14 mouse cellular contexts compared by ENCODE assay signal in genomic region chr5:122756680-122757079, GRCm38 (mm10). TPM values are rescaled to one million over a fixed set of nuclear protein-coding genes. Genes with fewer than 3 reads are reported as not detected.
DNase-seq lines count a peak whose midpoint lies in the region; ATAC-seq and TF ChIP-seq lines count a peak whose summit lies in the region.
"Had no signal": no experiment of that assay in that cellular context is flagged by ENCODE, and none has a peak within 500 bp of the region (broad histone marks: within the 10 kb centered on the region; RNA-seq: fewer than 3 reads in every experiment).

No protein-coding gene starts in this region.

- H3K4me3 ChIP-seq in gastrocnemius, adult 2 months, result no peak overlapping the region
- no peak overlapping the region for H3K4me3 ChIP-seq in hindbrain, embryonic 14.5 days (replicated peaks; ENCODE audit: low read length)
- H3K4me3 ChIP-seq in intestine, postnatal 0 days (ENCODE audit: low read depth, low read length), result no peak overlapping the region
- no peak overlapping the region for H3K4me3 ChIP-seq in hindbrain, embryonic 10.5 days
- H3K4me3 ChIP-seq: forebrain, embryonic 12.5 days; limb, embryonic 12.5 days had no signal

- DNase-seq in heart, adult 18-20 months, result peak; percentile 77 to 80
- DNase-seq in heart, adult 9 months (ENCODE audit: low spot score in 2 of 2), result no peak
- peak; percentile 35 for DNase-seq in ovary, postnatal 36 days (ENCODE audit: low spot score)
- no peak for DNase-seq in ovary, adult 18-20 months (ENCODE audit: low spot score)
- DNase-seq in gastrocnemius, adult 2 months, result peak; percentile 89
- DNase-seq in hindbrain, embryonic 14.5 days (ENCODE audit: low spot score), result no peak
- no peak for DNase-seq in hindbrain, embryonic 10.5 days (ENCODE audit: low spot score)
- DNase-seq: B cell, adult 2 months; lung, postnatal 10 days; thymus, postnatal 36 days had no signal

- H3K9ac ChIP-seq in hindbrain, embryonic 14.5 days, result no peak overlapping the region
- H3K9ac ChIP-seq in intestine, postnatal 0 days (ENCODE audit: low read depth, low read length), result no peak overlapping the region
- H3K9ac ChIP-seq: forebrain, embryonic 12.5 days; limb, embryonic 12.5 days had no signal

- no peaks in the 10 kb centered on the region for H3K4me1 ChIP-seq in hindbrain, embryonic 14.5 days (replicated peaks; ENCODE audit: control insufficient read depth, insufficient read depth, low read length)
- no peaks in the 10 kb centered on the region for H3K4me1 ChIP-seq in intestine, postnatal 0 days (replicated peaks; ENCODE audit: control insufficient read depth, insufficient read depth, low read length)
- no peaks in the 10 kb centered on the region for H3K4me1 ChIP-seq in hindbrain, embryonic 10.5 days (replicated peaks)
- H3K4me1 ChIP-seq: forebrain, embryonic 12.5 days; limb, embryonic 12.5 days had no signal

- no peak overlapping the region for H3K4me2 ChIP-seq in hindbrain, embryonic 14.5 days (replicated peaks)
- no peak overlapping the region for H3K4me2 ChIP-seq in intestine, postnatal 0 days (replicated peaks; ENCODE audit: low read depth)
- H3K4me2 ChIP-seq: forebrain, embryonic 12.5 days; limb, embryonic 12.5 days had no signal

- ATAC-seq in hindbrain, embryonic 14.5 days (ENCODE audit: low FRiP score), result no peak
- ATAC-seq in intestine, postnatal 0 days, result no peak

- WGBS in hindbrain, embryonic 14.5 days, result 84% methylated on average over 7 of the region's 7 CpGs
- WGBS in intestine, postnatal 0 days, result 87% methylated on average over 7 of the region's 7 CpGs
- WGBS in hindbrain, embryonic 10.5 days, result 91% methylated on average over 7 of the region's 7 CpGs

- no peaks in the 10 kb centered on the region for H3K27me3 ChIP-seq in hindbrain, embryonic 14.5 days (ENCODE audit: control insufficient read depth, insufficient read depth, low read length)
- no peaks in the 10 kb centered on the region for H3K27me3 ChIP-seq in intestine, postnatal 0 days (replicated peaks; ENCODE audit: control insufficient read depth, insufficient read depth, low read length)
- no peaks in the 10 kb centered on the region for H3K27me3 ChIP-seq in hindbrain, embryonic 10.5 days (ENCODE audit: insufficient read depth, poor library complexity, severe bottlenecking)
- H3K27me3 ChIP-seq: forebrain, embryonic 12.5 days; limb, embryonic 12.5 days had no signal

- intact Hi-C loops in gastrocnemius, adult 2 months (cut with DNase I), result no loop called here

- H3K36me3 ChIP-seq in hindbrain, embryonic 14.5 days (replicated peaks; ENCODE audit: control insufficient read depth, insufficient read depth), result peaks cover 65% of the 10 kb centered on the region
- H3K36me3 ChIP-seq in intestine, postnatal 0 days (ENCODE audit: control insufficient read depth, insufficient read depth), result peaks cover 12% of the 10 kb centered on the region; the same call in 1 of the 2 replicates
- H3K36me3 ChIP-seq in hindbrain, embryonic 10.5 days, result peaks cover 55% of the 10 kb centered on the region

- no peaks in the 10 kb centered on the region for H3K9me3 ChIP-seq in hindbrain, embryonic 14.5 days (ENCODE audit: control insufficient read depth, low read length)
- H3K9me3 ChIP-seq in intestine, postnatal 0 days (ENCODE audit: control insufficient read depth), result no peaks in the 10 kb centered on the region
- H3K9me3 ChIP-seq in hindbrain, embryonic 10.5 days, result 0 out of 2 replicates have a peak, but pooled peaks cover 4% of the 10 kb centered on the region
- H3K9me3 ChIP-seq: forebrain, embryonic 12.5 days; limb, embryonic 12.5 days had no signal

- no peak for TF ChIP-seq CTCF in gastrocnemius, adult 2 months (IDR thresholded peaks at IDR 0.05)
- no peak for TF ChIP-seq CTCF in intestine, postnatal 0 days (IDR thresholded peaks at IDR 0.05; ENCODE audit: low read depth)

- H3K27ac ChIP-seq in gastrocnemius, adult 2 months, result no peak overlapping the region
- H3K27ac ChIP-seq in hindbrain, embryonic 14.5 days, result no peak overlapping the region
- H3K27ac ChIP-seq in intestine, postnatal 0 days (ENCODE audit: low read depth, low read length), result no peak overlapping the region
- H3K27ac ChIP-seq in hindbrain, embryonic 10.5 days, result no peak overlapping the region
- H3K27ac ChIP-seq: forebrain, embryonic 12.5 days; kidney, postnatal 0 days; limb, embryonic 12.5 days had no signal

RNA-seq across cellular contexts. Expression of gene Camkk2, which starts 22.5 kb away (rescaled TPM):
- 10 to 100 TPM in 1 of 2 experiments, 1 to 10 TPM in 1; 8.6 to 12.1 TPM for total RNA-seq in heart, adult 18-20 months (2021)
- 1 to 10 TPM; 3.6 to 5.2 TPM for total RNA-seq in gastrocnemius, adult 2 months (2021)
- 57.2 and 59.2 TPM in 2 replicates for polyA plus RNA-seq in hindbrain, embryonic 14.5 days (2014; fragmentation: Nextera tagmentation; extraction: Ambion mirVana)
- polyA plus RNA-seq in intestine, postnatal 0 days (2015; fragmentation: Nextera tagmentation; extraction: Ambion mirVana), result 11.0 and 13.4 TPM in 2 replicates
- polyA plus RNA-seq in hindbrain, embryonic 10.5 days (2016; fragmentation: Nextera tagmentation; extraction: Ambion mirVana), result 25.1 and 29.3 TPM in 2 replicates

RNA-seq across cellular contexts. Expression of gene P2rx4, which starts 49.3 kb away (rescaled TPM):
- total RNA-seq in heart, adult 18-20 months (2021), result 10 to 100 TPM; 21.4 to 21.5 TPM
- 1 to 10 TPM; 3.8 to 5.5 TPM for total RNA-seq in gastrocnemius, adult 2 months (2021)
- 14.8 and 16.0 TPM in 2 replicates for polyA plus RNA-seq in hindbrain, embryonic 14.5 days (2014; fragmentation: Nextera tagmentation; extraction: Ambion mirVana)
- polyA plus RNA-seq in intestine, postnatal 0 days (2015; fragmentation: Nextera tagmentation; extraction: Ambion mirVana), result 90.3 and 104 TPM in 2 replicates
- polyA plus RNA-seq in hindbrain, embryonic 10.5 days (2016; fragmentation: Nextera tagmentation; extraction: Ambion mirVana), result 5.8 and 6.2 TPM in 2 replicates

Comparison
In these comparisons a context has a peak if more than half of its experiments do, and no peak if none do; other contexts are left out.
1. DNase-seq: peak in heart, adult 18-20 months (2 of 2), ovary, postnatal 36 days (single experiment) and gastrocnemius, adult 2 months (single experiment); none in heart, adult 9 months (0 of 2), ovary, adult 18-20 months (single experiment), hindbrain, embryonic 14.5 days (single experiment) and hindbrain, embryonic 10.5 days (single experiment).